Mouse (Mus musculus) kidney, postnatal 25 days (tissue): ENCODE results near the gene Peli3.
"Not testable (repeated sequence)": the region's sequence is repeated elsewhere in the genome, so short reads cannot be mapped to it uniquely, and the experiment has no call there.

ENCODE experiments used
- DNase-seq, 2 experiments: peaks; one replicate each; pipeline ENCODE4 v3.0.0; 2021; ENCODE audit warnings: mixed read lengths in 2 of 2

Gene Peli3

GRCm38 (mm10) chr19:4942551-4943252 is at the start of gene Peli3:
Peli3 (minus strand) TSS chr19:4943127.
- peak; percentile 83 to 90 for DNase-seq

- no peak for DNase-seq
Measured at GRCm38 (mm10) chr19:4992371-4992770, 49.4 kb upstream of the Peli3 start.

DNA sequence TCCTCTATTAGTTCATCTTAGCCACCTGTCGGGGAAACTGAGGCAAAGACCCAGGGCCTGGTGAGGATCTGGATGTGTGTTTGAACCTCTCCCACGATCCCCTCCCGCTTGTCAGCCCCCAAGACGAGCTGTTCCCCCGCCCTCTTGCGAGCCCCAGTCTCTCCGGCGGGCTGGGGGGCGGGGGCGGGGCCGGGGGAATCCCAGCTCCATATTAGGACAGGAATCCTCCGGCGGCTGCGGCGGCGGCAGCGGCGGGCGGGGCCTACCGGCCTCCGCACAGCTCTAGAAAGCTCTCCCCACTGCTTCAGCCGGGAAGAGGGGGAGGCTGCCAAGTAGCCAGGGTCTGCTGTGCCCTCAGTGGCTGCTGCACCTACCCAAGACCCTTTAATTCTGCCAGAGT is 47.8 kb upstream of the Peli3 start:
- DNase-seq = no peak

DNA sequence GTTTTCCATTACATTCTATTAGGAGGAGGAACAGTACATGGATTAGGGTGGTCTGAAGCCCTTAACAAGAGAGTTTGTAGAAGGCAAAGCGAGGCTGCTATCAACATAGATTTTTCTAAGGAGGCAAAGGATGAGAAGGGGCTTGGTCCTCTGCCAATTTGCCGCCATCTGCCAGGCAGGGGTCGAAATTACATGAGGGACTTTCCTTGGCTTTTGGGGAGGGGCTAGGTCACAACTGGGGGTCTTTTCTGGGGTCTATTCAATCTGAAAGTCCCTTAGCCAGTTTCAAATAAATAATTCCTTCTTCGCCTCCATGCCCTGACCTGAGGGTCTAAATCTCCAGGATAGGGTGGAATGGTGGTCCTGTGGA is 47.3 kb upstream of the Peli3 start, which contains the start of gene Npas4:
Npas4 (minus strand) TSS at position 61 of the 370 bp plus-strand sequence.
- DNase-seq = no peak

GRCm38 (mm10) chr19:4989434-4990255 is 46.7 kb upstream of the Peli3 start:
- no peak for DNase-seq

GRCm38 (mm10) chr19:4989013-4989412 is 46.1 kb upstream of the Peli3 start:
- peak; percentile 91 to 95 for DNase-seq

GRCm38 (mm10) chr19:4981767-4982166 is 38.8 kb upstream of the Peli3 start:
- peak in 1 of 2 experiments; percentile 43 for DNase-seq

- DNase-seq = no peak
Measured at GRCm38 (mm10) chr19:4968236-4968635, 25.3 kb upstream of the Peli3 start.

DNA sequence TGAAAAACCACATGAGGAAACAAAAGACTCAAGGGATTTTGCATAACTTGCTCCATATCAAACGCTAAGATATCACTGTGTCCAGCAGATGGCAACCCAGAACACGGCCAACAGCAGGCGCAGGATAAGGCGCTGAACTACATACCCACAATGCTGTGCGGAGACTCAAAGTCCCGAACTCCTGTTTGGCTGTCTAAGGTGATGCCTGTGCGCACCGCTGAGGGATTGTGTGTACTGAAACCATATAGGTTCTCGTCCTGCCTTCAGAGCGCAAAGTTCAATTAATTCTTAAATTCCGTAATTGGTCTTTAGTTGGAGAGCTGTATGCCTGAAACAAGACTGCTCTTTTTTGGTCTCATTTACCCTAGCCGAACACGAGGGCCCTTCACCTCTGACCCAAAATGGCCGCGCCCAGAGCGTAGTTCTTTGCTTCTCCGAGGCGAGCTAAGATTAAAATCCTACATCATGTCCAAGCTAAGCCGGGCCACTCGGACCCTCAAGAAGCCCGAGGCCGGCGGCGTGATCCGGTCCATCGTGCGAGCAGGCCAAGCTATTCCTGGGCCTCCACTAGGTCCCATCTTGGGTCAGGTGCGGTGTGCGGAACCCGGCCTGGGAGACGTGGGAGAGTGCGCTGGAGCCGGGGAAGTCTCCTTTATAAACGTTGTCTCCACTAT is 19.1 kb upstream of the Peli3 start, which contains the start of gene Mrpl11:
Mrpl11 (plus strand) TSS at position 220 of the 674 bp plus-strand sequence.
- DNase-seq = peak; percentile 94

- not testable (repeated sequence) for DNase-seq
Measured at GRCm38 (mm10) chr19:4948641-4949040, 5.7 kb upstream of the Peli3 start.

DNA sequence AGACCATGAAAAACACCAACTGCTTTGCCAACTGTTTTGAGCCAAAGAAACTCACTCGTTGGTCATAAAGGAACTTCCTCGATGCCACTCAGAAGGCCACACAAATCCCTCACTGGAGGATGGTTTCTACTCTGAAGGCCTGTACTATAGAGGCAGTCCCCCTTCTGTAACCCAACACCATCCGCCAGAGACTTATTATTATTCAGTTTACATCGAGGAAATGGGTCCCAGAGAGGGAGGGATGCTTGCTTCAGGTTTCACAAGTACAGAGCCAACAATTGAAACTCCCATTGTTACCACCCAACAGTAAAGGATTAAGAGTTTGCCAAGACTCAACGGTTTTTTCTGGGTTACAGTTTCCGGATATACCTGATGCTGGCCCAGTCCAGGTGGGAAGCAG is 2.6 kb upstream of the Peli3 start:
- no peak for DNase-seq

DNA sequence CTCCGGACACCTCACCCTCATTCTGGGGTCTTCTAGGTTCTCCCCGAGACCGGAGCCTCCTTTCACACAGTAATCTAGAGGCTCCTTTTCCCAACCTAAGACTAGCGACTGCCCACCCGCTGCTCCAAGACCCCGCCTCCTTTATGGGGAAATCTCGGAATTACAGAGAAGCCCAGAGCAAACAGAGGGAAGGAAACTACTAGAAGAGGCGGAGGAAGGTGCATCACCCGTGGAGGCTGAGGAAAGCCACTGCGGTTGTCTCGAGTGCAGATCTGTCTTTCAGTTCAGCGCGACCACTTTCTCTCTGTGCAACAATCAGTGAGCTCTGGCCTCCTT is 294 bp upstream of the Peli3 start:
- DNase-seq = no peak

DNA sequence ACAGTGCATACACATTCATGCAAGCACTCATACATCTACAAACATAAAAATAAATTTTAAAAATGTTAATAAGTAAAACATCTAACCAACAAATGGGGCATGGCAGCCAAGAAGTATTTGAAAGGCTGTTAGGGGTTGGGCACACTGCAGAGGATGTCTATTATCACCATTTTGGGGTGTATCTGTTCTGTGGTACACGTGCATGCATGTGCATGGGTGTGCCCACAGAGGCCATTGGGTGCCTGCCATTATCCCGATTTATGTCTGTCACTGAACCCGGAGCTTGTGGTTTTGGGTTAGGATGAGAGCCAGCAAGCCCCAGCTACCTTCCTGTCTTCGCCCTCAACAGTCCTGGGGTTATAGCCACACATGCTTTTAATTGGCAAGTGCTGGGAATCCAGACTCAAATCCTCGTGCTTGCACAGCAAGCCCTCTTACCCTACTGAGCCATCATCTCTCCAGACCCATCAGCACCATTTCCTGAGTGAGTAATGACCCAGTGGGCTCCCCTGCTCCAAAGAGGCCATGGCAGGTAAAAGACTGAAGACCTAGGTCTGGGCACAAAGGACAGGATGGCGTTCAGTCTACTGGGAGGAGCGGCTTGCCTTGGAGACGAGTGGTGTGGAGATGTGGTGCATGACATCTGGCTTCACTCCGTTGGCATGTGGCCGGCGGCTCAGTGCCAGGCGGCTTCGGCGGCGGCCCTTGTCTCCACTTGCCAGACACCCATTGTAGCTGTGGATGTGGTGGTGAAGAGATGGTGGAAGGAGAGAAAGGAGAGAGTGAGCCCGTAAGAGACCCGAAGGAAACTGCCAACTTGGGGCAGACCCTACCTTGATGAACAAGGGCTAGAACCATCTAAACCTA is 5.2 kb downstream of the Peli3 start:
- DNase-seq = no peak

- DNase-seq = no peak
Measured at GRCm38 (mm10) chr19:4936896-4937295, 6.0 kb downstream of the Peli3 start.

DNA sequence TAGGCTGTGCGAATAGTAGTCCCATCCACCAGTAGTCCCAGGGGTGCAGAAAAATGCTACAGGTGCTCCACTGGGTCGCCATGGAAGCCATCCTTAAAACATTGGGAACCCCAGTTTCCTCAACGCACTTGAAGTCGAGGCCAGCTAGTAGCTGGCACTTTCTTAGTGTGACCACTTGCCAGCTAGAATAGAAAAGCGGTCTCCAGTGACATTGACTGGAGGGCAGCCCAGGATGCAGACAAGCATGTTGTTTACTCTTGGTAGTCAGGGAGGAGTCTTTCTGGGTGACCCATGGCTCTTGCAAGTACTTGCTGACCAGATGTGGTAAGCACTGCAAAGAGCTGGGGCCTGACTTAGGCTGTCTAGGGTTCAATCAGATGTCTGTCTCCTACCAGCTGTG is 14.1 kb downstream of the Peli3 start:
- DNase-seq = peak in 1 of 2 experiments; percentile 44

DNA sequence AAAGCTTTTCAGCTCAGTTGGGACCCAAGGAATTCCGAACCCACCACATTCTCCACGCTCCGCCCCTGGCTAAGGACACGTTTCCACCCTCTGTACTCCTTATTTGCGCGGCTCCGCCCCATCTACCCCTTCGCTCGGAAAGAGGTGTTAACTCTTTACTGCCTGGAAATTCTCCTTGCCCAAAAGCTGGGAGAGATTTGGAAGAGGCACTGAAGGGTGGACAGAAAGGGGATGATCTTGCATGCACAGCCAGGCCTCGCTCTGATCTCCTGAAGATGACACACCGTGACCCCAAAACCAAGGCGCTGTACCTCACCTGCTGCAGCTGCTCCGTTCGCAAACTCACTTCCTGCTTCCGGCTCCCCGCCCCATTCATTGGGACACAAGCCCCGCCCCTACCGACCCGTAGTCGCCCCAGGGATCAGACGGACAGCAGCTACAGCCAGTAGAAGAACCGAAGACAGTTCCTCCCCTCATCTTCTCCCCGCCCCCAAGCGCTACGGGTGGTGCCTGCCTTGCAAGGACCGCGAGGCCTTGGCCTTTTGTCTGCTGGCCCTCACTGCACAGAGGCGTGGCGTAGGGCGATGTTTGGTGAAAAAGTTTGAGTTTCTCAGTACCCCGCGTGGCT is 14.9 kb downstream of the Peli3 start, which contains the start of gene Dpp3:
Dpp3 (minus strand) TSS at position 384 of the 628 bp plus-strand sequence.
- DNase-seq = peak; percentile 99 to 100

- peak in 1 of 2 experiments; percentile 19 for DNase-seq
Measured at GRCm38 (mm10) chr19:4925121-4925860, 17.6 kb downstream of the Peli3 start.

GRCm38 (mm10) chr19:4919652-4920051 is 23.3 kb downstream of the Peli3 start:
- no peak for DNase-seq

DNA sequence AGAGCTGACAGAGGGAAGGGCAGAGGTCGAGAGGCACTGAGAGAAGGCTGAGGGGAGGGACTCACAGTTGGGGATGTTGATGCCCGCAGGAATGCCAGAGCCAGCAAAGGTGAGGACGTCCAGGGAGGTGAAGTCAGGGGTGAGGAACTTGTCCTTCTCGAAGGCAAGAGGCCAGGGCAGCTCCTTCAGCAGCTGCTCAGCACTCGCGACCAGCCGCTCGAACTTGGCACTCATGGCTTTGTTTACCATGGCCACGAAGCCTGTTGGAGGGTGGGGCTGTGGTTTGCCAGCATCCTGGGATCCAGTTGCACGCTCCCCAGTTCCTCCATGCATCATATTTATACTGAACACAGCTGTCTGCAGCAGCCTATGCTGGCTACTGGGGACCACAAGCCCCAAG is 26.1 kb downstream of the Peli3 start:
- DNase-seq = no peak

DNA sequence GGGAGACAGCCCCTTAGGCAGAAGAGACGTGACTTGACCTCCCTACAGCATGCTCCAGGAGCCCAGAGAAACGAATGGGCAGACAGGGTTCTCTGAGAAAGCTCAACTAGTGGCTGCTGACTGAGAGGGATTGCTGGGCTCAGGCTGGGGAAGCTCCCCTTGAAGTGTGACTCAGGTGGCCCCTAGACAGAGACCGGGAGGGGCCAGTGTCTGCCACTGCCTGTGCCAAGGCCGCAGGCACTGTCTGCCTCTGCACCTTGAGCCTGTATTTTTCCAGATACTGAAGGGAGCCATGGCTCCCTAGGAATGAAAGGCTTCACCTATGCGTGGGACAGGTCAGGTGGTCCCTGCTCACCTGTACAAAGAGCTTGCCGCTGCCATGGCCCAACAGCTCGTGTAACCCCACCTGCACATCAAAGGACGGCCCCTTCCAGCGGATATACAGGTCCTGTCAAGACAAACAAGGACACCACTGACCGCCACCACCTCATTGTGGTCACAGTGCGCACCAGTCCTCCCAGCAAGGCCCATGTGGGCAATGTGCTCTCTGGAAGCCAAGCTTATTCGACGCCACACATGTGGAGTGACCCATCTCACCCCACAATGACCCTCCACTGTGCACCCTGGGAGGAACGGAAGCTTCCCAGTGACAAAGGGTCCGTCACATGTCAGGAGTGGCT is 26.9 kb downstream of the Peli3 start:
- no peak for DNase-seq

GRCm38 (mm10) chr19:4909376-4909775 is 33.6 kb downstream of the Peli3 start:
- DNase-seq = no peak
